Mouse (Mus musculus) myocyte (in vitro differentiated cells): ENCODE results near the gene Rpp14. TPM values are rescaled to one million over a fixed set of nuclear protein-coding genes. Genes with fewer than 3 reads are reported as not detected.

Source experiments
- H3K27me3 ChIP-seq: one replicate; pipeline ENCODE4 v1.6.1; 2011; ENCODE audit not compliant: control insufficient read depth, insufficient read depth, insufficient read length
- H3K36me3 ChIP-seq: one replicate; pipeline ENCODE4 v1.6.1; 2011; ENCODE audit not compliant: control insufficient read depth, insufficient read depth
- H3K4me2 ChIP-seq: one replicate; pipeline ENCODE4 v1.6.1; 2011; ENCODE audit warnings: low read depth, control low read depth
- H3K4me3 ChIP-seq: one replicate; pipeline ENCODE4 v1.5.1; 2011; ENCODE audit warnings: mild to moderate bottlenecking, control low read depth, moderate library complexity
- H3K79me2 ChIP-seq: one replicate; pipeline ENCODE4 v1.6.1; 2011; ENCODE audit not compliant: control insufficient read depth, insufficient read depth
- H3ac ChIP-seq: one replicate; pipeline ENCODE4 v1.6.1; 2011; ENCODE audit not compliant: control insufficient read depth, insufficient read length
- CEBPB ChIP-seq: IDR thresholded peaks from 2 replicates; pipeline ENCODE4 v1.6.1; 2011; ENCODE audit warnings: mild to moderate bottlenecking, moderate library complexity; ENCODE audit not compliant: poor library complexity, insufficient read depth, severe bottlenecking
- E2F4 ChIP-seq: IDR thresholded peaks from one replicate; pipeline ENCODE4 v1.6.1; 2011; ENCODE audit warnings: mild to moderate bottlenecking, control low read depth, moderate library complexity; ENCODE audit not compliant: insufficient read depth
- MAX ChIP-seq: IDR thresholded peaks from one replicate; pipeline ENCODE4 v1.6.1; 2011; ENCODE audit warnings: low read depth, mild to moderate bottlenecking, control low read depth
- MYOD1 ChIP-seq, 3 experiments: IDR thresholded peaks; one replicate each; pipeline ENCODE4 v1.6.1; 2011; ENCODE audit warnings: control low read depth in 2 of 3, low read depth in 2 of 3, mild to moderate bottlenecking in 2 of 3, moderate library complexity in 1 of 3; ENCODE audit not compliant: insufficient read length in 2 of 3, control insufficient read depth in 1 of 3
- MYOG ChIP-seq, 3 experiments: IDR thresholded peaks; one replicate each; pipeline ENCODE4 v1.6.1; 2011; ENCODE audit warnings: control low read depth in 2 of 3, low read depth in 2 of 3, mild to moderate bottlenecking in 2 of 3; ENCODE audit not compliant: insufficient read length in 2 of 3, control insufficient read depth in 1 of 3, insufficient read depth in 1 of 3
- POLR2A ChIP-seq: IDR thresholded peaks from one replicate; pipeline ENCODE4 v1.6.1; 2011; ENCODE audit warnings: low read depth, mild to moderate bottlenecking, control low read depth, moderate library complexity; ENCODE audit not compliant: insufficient read length
- POLR2AphosphoS2 ChIP-seq: IDR thresholded peaks from one replicate; pipeline ENCODE4 v1.6.1; 2011; ENCODE audit warnings: low read depth, control low read depth; ENCODE audit not compliant: insufficient read length
- REST ChIP-seq: IDR thresholded peaks from one replicate; pipeline ENCODE4 v1.6.1; 2011; ENCODE audit warnings: mild to moderate bottlenecking, control low read depth, moderate library complexity; ENCODE audit not compliant: insufficient read depth, insufficient read length
- SRF ChIP-seq: IDR thresholded peaks from one replicate; pipeline ENCODE4 v1.6.1; 2011; ENCODE audit warnings: low read depth; ENCODE audit not compliant: control insufficient read depth, insufficient read length
- TCF12 ChIP-seq: IDR thresholded peaks from one replicate; pipeline ENCODE4 v1.6.1; 2011; ENCODE audit warnings: mild to moderate bottlenecking, control low read depth; ENCODE audit not compliant: poor library complexity, insufficient read depth, severe bottlenecking
- TCF3 ChIP-seq: IDR thresholded peaks from one replicate; pipeline ENCODE4 v1.6.1; 2011; ENCODE audit warnings: low read depth, control low read depth; ENCODE audit not compliant: insufficient read length
- USF1 ChIP-seq: IDR thresholded peaks from one replicate; pipeline ENCODE4 v1.6.1; 2011; ENCODE audit warnings: low read depth, mild to moderate bottlenecking, control low read depth, moderate library complexity
- polyA plus RNA-seq: library from polyadenylated mRNA; unstranded; fragments of >200 nt; fragmentation: generic; extraction: Trizol; gene quantifications from one replicate; pipeline ENCODE4 v1.2.1, GENCODE M21; 2012; ENCODE audit warnings: missing spikeins

Gene Rpp14
- polyA plus RNA-seq, 1 experiment: 22.2 TPM

- no peak overlapping the region for H3ac ChIP-seq
- H3K4me2 ChIP-seq: no peak overlapping the region
- no peak for TF ChIP-seq POLR2A
- TF ChIP-seq CEBPB: no peak
- no peak for TF ChIP-seq USF1
- no peak for TF ChIP-seq E2F4
- no peak for TF ChIP-seq TCF12
- TF ChIP-seq MYOD1 (IDR thresholded peaks at IDR 0.05; ENCODE audit: control insufficient read depth in 1 of 3, insufficient read length in 2 of 3, low read depth in 2 of 3): no peak
- no peak for TF ChIP-seq MAX
- no peak for TF ChIP-seq SRF
- TF ChIP-seq POLR2AphosphoS2: no peak
- TF ChIP-seq TCF3: no peak
- TF ChIP-seq MYOG (IDR thresholded peaks at IDR 0.05; ENCODE audit: control insufficient read depth in 1 of 3, insufficient read depth in 1 of 3, insufficient read length in 2 of 3, low read depth in 2 of 3): no peak
- no peak for TF ChIP-seq REST
- no peaks in the 10 kb centered on the region for H3K27me3 ChIP-seq
- no peaks in the 10 kb centered on the region for H3K79me2 ChIP-seq
- no peaks in the 10 kb centered on the region for H3K36me3 ChIP-seq
- H3K4me3 ChIP-seq: no peak overlapping the region
Measured at GRCm38 (mm10) chr14:8044786-8045185, 35.4 kb upstream of the Rpp14 start.

- Histone ChIP-seq H3ac (no peak overlapping the region), H3K27me3 (no peaks in the 10 kb centered on the region), H3K4me3 (no peak overlapping the region), H3K36me3 (no peaks in the 10 kb centered on the region), H3K4me2 (no peak overlapping the region), H3K79me2 (no peaks in the 10 kb centered on the region)
- TF ChIP-seq MYOD1 (IDR thresholded peaks at IDR 0.05; ENCODE audit: control insufficient read depth in 1 of 3, insufficient read length in 2 of 3, low read depth in 2 of 3) (no peak), TCF3 (no peak), POLR2AphosphoS2 (no peak), MYOG (IDR thresholded peaks at IDR 0.05; ENCODE audit: control insufficient read depth in 1 of 3, insufficient read depth in 1 of 3, insufficient read length in 2 of 3, low read depth in 2 of 3) (no peak), REST (no peak), CEBPB (no peak), POLR2A (no peak), TCF12 (no peak), USF1 (no peak)
Measured at GRCm38 (mm10) chr14:8045187-8045846, 34.9 kb upstream of the Rpp14 start.

- Histone ChIP-seq H3K27me3 (no peaks in the 10 kb centered on the region), H3K4me2 (no peak overlapping the region), H3K79me2 (no peaks in the 10 kb centered on the region), H3ac (no peak overlapping the region), H3K36me3 (no peaks in the 10 kb centered on the region), H3K4me3 (no peak overlapping the region)
- TF ChIP-seq POLR2A (no peak), MYOD1 (IDR thresholded peaks at IDR 0.05; ENCODE audit: control insufficient read depth in 1 of 3, insufficient read length in 2 of 3, low read depth in 2 of 3) (no peak), MYOG (IDR thresholded peaks at IDR 0.05; ENCODE audit: control insufficient read depth in 1 of 3, insufficient read depth in 1 of 3, insufficient read length in 2 of 3, low read depth in 2 of 3) (no peak), CEBPB (no peak), REST (no peak), TCF12 (no peak), MAX (no peak)
Measured at GRCm38 (mm10) chr14:8046839-8047238, 33.3 kb upstream of the Rpp14 start.

GRCm38 (mm10) chr14:8049334-8049733, 30.8 kb upstream of the Rpp14 start:
- H3K79me2 ChIP-seq: no peaks in the 10 kb centered on the region
- no peak overlapping the region for H3K4me3 ChIP-seq
- no peak overlapping the region for H3K4me2 ChIP-seq
- H3ac ChIP-seq: no peak overlapping the region
- no peaks in the 10 kb centered on the region for H3K27me3 ChIP-seq
- TF ChIP-seq POLR2A (no peak), TCF12 (no peak), TCF3 (no peak), USF1 (no peak), POLR2AphosphoS2 (no peak), E2F4 (no peak)
- no peaks in the 10 kb centered on the region for H3K36me3 ChIP-seq

GRCm38 (mm10) chr14:8051869-8052268, 28.3 kb upstream of the Rpp14 start:
- Histone ChIP-seq H3ac (no peak overlapping the region), H3K27me3 (no peaks in the 10 kb centered on the region), H3K4me3 (no peak overlapping the region), H3K79me2 (no peaks in the 10 kb centered on the region), H3K36me3 (no peaks in the 10 kb centered on the region), H3K4me2 (no peak overlapping the region)
- TF ChIP-seq POLR2AphosphoS2: no peak
- no peak for TF ChIP-seq POLR2A
- no peak for TF ChIP-seq MYOD1 (IDR thresholded peaks at IDR 0.05; ENCODE audit: control insufficient read depth in 1 of 3, insufficient read length in 2 of 3, low read depth in 2 of 3)
- TF ChIP-seq E2F4: no peak
- no peak for TF ChIP-seq REST
- no peak for TF ChIP-seq TCF12
